ENCODE assay signal across 26 mouse cellular contexts in genomic region chr1:40361596-40361995, GRCm38 (mm10). TPM values are rescaled to one million over a fixed set of nuclear protein-coding genes. Genes with fewer than 3 reads are reported as not detected.
DNase-seq lines count a peak whose midpoint lies in the region; ATAC-seq and TF ChIP-seq lines count a peak whose summit lies in the region.
"Had no signal": no experiment of that assay in that cellular context is flagged by ENCODE, and none has a peak within 500 bp of the region (broad histone marks: within the 10 kb centered on the region; RNA-seq: fewer than 3 reads in every experiment).

No protein-coding gene starts in this region.

- no peaks in the 10 kb centered on the region for H3K9me3 ChIP-seq in embryonic facial prominence, embryonic 13.5 days
- H3K9me3 ChIP-seq in embryonic facial prominence, embryonic 10.5 days = no peaks in the 10 kb centered on the region
- no peaks in the 10 kb centered on the region for H3K9me3 ChIP-seq in G1E (replicated peaks)
- H3K9me3 ChIP-seq: embryonic facial prominence, embryonic 12.5 days; embryonic facial prominence, embryonic 15.5 days; forebrain, embryonic 10.5 days; forebrain, embryonic 12.5 days had no signal

- H3K4me3 ChIP-seq in embryonic facial prominence, embryonic 13.5 days = no peak overlapping the region
- no peak overlapping the region for H3K4me3 ChIP-seq in embryonic facial prominence, embryonic 10.5 days
- H3K4me3 ChIP-seq in G1E (ENCODE audit: low read depth, low read length) = peak overlapping the region; percentile 3; the same call in 1 of the 2 replicates
- H3K4me3 ChIP-seq: embryonic facial prominence, embryonic 12.5 days; embryonic facial prominence, embryonic 15.5 days; erythroblast, embryonic 14.5 days; forebrain, embryonic 10.5 days; forebrain, embryonic 12.5 days had no signal

- no peak overlapping the region for H3K9ac ChIP-seq in embryonic facial prominence, embryonic 13.5 days
- H3K9ac ChIP-seq: embryonic facial prominence, embryonic 12.5 days; embryonic facial prominence, embryonic 15.5 days; forebrain, embryonic 12.5 days had no signal

- ATAC-seq in embryonic facial prominence, embryonic 13.5 days (ENCODE audit: insufficient number of reproducible peaks, insufficient read depth, low FRiP score, low TSS enrichment, low read depth) = no peak
- no peak for ATAC-seq in G1E (ENCODE audit: extremely low read depth, insufficient number of reproducible peaks, low FRiP score, poor library complexity, severe bottlenecking)
- ATAC-seq: CD4-positive, CD25-positive, alpha-beta regulatory T cell, adult 4 months; forebrain, embryonic 14.5 days; forebrain, embryonic 16.5 days had no signal

- TF ChIP-seq CTCF in G1E (IDR thresholded peaks at IDR 0.05; ENCODE audit: low read depth, low read length) = no peak

- intact Hi-C loops in heart, postnatal 10 days (cut with DNase I) = no loop called here

- 48% methylated on average over 1 of the region's 1 CpGs for WGBS in embryonic facial prominence, embryonic 13.5 days
- 58% methylated on average over 1 of the region's 1 CpGs for WGBS in embryonic facial prominence, embryonic 10.5 days

- no peaks in the 10 kb centered on the region for H3K27me3 ChIP-seq in embryonic facial prominence, embryonic 13.5 days
- no peaks in the 10 kb centered on the region for H3K27me3 ChIP-seq in embryonic facial prominence, embryonic 10.5 days (replicated peaks; ENCODE audit: low read depth, poor library complexity, severe bottlenecking)
- no peaks in the 10 kb centered on the region for H3K27me3 ChIP-seq in G1E (ENCODE audit: insufficient read depth, low read length)
- H3K27me3 ChIP-seq: CH12.LX; embryonic facial prominence, embryonic 12.5 days; embryonic facial prominence, embryonic 15.5 days; forebrain, embryonic 12.5 days had no signal

- H3K27ac ChIP-seq in embryonic facial prominence, embryonic 13.5 days = 0 out of 2 replicates have a peak overlapping the region, but pooled peaks have one; percentile 1
- H3K27ac ChIP-seq in embryonic facial prominence, embryonic 10.5 days (replicated peaks) = no peak overlapping the region
- H3K27ac ChIP-seq: embryonic facial prominence, embryonic 12.5 days; forebrain, embryonic 10.5 days; forebrain, embryonic 12.5 days had no signal

- H3K4me2 ChIP-seq in embryonic facial prominence, embryonic 13.5 days = no peak overlapping the region
- H3K4me2 ChIP-seq: embryonic facial prominence, embryonic 12.5 days; embryonic facial prominence, embryonic 15.5 days; forebrain, embryonic 12.5 days had no signal

- no peak for DNase-seq in embryonic facial prominence, embryonic 10.5 days (ENCODE audit: low spot score)
- peak; percentile 92 for DNase-seq in heart, adult 11 months
- no peak for DNase-seq in heart, postnatal 10 days
- DNase-seq in G1E (ENCODE audit: low spot score) = no peak
- DNase-seq in telencephalon, adult 2 months (ENCODE audit: low read depth, low spot score) = peak; percentile 18
- no peak for DNase-seq in cerebellum, postnatal 10 days
- DNase-seq: adrenal gland, adult 2 months; adrenal gland, postnatal 10 days; adrenal gland, postnatal 25 days; B cell, adult 2 months; cerebellum, adult 11-12 months; cerebellum, adult 2 months; cerebellum, adult 9-10 months; cerebellum, postnatal 14 days; cerebellum, postnatal 36 days; embryo, embryonic 11 days had no signal

- H3K36me3 ChIP-seq in embryonic facial prominence, embryonic 13.5 days = 0 out of 2 replicates have a peak, but pooled peaks cover 4% of the 10 kb centered on the region
- no peaks in the 10 kb centered on the region for H3K36me3 ChIP-seq in embryonic facial prominence, embryonic 10.5 days (replicated peaks)
- H3K36me3 ChIP-seq in G1E (replicated peaks) = no peaks in the 10 kb centered on the region
- H3K36me3 ChIP-seq: embryonic facial prominence, embryonic 12.5 days; embryonic facial prominence, embryonic 15.5 days; forebrain, embryonic 10.5 days; forebrain, embryonic 12.5 days had no signal

- peaks cover 49% of the 10 kb centered on the region for H3K4me1 ChIP-seq in embryonic facial prominence, embryonic 13.5 days
- peaks cover 29% of the 10 kb centered on the region for H3K4me1 ChIP-seq in embryonic facial prominence, embryonic 10.5 days
- H3K4me1 ChIP-seq in G1E (ENCODE audit: insufficient read depth, low read depth, low read length) = peaks cover 96% of the 10 kb centered on the region

RNA-seq across cellular contexts. Expression of gene Il1rl2, which starts 37.2 kb away (rescaled TPM):
- polyA plus RNA-seq in embryonic facial prominence, embryonic 13.5 days (2015; fragmentation: Nextera tagmentation; extraction: Ambion mirVana) = 11.4 and 12.1 TPM in 2 replicates
- polyA plus RNA-seq in embryonic facial prominence, embryonic 10.5 days (2016; fragmentation: Nextera tagmentation; extraction: Ambion mirVana) = 1.8 and 2.1 TPM in 2 replicates
- 1 to 10 TPM; 5.5 to 7.0 TPM for total RNA-seq in heart, postnatal 10 days (2021)
- total RNA-seq in G1E (2014; fragmentation: Nextera tagmentation) (0.83 and 1.2 TPM in 2 replicates), G1E (2017) (0.12 and 0.33 TPM in 2 replicates)
- 0.02 TPM in 1 of 2 replicates, not detected in the other for polyA plus RNA-seq in G1E (2012)
- total RNA-seq: CH12.LX had no signal
- polyA plus RNA-seq: erythroblast, embryonic 14.5 days had no signal

Comparison
In these comparisons a context has a peak if more than half of its experiments do, and no peak if none do; other contexts are left out.
1. DNase-seq: peak in heart, adult 11 months (single experiment) and telencephalon, adult 2 months (single experiment); none in embryonic facial prominence, embryonic 10.5 days (single experiment), heart, postnatal 10 days (0 of 2), G1E (single experiment) and cerebellum, postnatal 10 days (0 of 2).